Mouse (Mus musculus) C2C12 (cell line): ENCODE results near the gene Rassf4. TPM values are rescaled to one million over a fixed set of nuclear protein-coding genes. Genes with fewer than 3 reads are reported as not detected.

Source experiments
- H3K27me3 ChIP-seq: one replicate; pipeline ENCODE4 v1.6.1; 2011; ENCODE audit not compliant: control insufficient read depth, insufficient read depth, insufficient read length
- H3K36me3 ChIP-seq: one replicate; pipeline ENCODE4 v1.6.1; 2011; ENCODE audit not compliant: control insufficient read depth, insufficient read depth
- H3K4me3 ChIP-seq: one replicate; pipeline ENCODE4 v1.5.1; 2011; ENCODE audit warnings: mild to moderate bottlenecking, control low read depth; ENCODE audit not compliant: poor library complexity, insufficient read depth, severe bottlenecking
- H3K79me2 ChIP-seq: one replicate; pipeline ENCODE4 v1.6.1; 2011; ENCODE audit not compliant: control insufficient read depth, insufficient read depth
- H3K79me3 ChIP-seq: one replicate; pipeline ENCODE4 v1.6.1; 2011; ENCODE audit warnings: low read depth, control low read depth
- H3ac ChIP-seq: one replicate; pipeline ENCODE3; 2011; ENCODE audit warnings: low read depth; ENCODE audit not compliant: control insufficient read depth, insufficient read length
- CEBPB ChIP-seq: IDR thresholded peaks from one replicate; pipeline ENCODE4 v1.6.1; 2011; ENCODE audit warnings: low read depth, mild to moderate bottlenecking, control low read depth, moderate library complexity
- CTCF ChIP-seq: IDR thresholded peaks from one replicate; pipeline ENCODE4 v1.5.1; 2011; ENCODE audit not compliant: control insufficient read depth, insufficient read depth, insufficient read length
- FOSL1 ChIP-seq: IDR thresholded peaks from one replicate; pipeline ENCODE4 v1.8.0; 2011; ENCODE audit warnings: mild to moderate bottlenecking, low read length; ENCODE audit not compliant: poor library complexity, insufficient read depth, severe bottlenecking
- MAX ChIP-seq: IDR thresholded peaks from one replicate; pipeline ENCODE4 v1.6.1; 2011; ENCODE audit warnings: mild to moderate bottlenecking, control low read depth
- MYOD1 ChIP-seq: IDR thresholded peaks from one replicate; pipeline ENCODE4 v1.6.1; 2011; ENCODE audit warnings: low read depth; ENCODE audit not compliant: control insufficient read depth, insufficient read length
- MYOG ChIP-seq: IDR thresholded peaks from one replicate; pipeline ENCODE4 v1.6.1; 2011; ENCODE audit not compliant: control insufficient read depth, insufficient read length; ENCODE audit errors: extremely low read depth
- USF1 ChIP-seq: IDR thresholded peaks from one replicate; pipeline ENCODE4 v1.6.1; 2011; ENCODE audit warnings: low read depth, mild to moderate bottlenecking, control low read depth, moderate library complexity
- polyA plus RNA-seq: library from polyadenylated mRNA; unstranded; fragments of >200 nt; fragmentation: generic; extraction: Trizol; gene quantifications from one replicate; pipeline ENCODE4 v1.2.1, GENCODE M21; 2012; ENCODE audit warnings: missing spikeins

The Rassf4 gene
- polyA plus RNA-seq, 1 experiment = 0.21 TPM

DNA sequence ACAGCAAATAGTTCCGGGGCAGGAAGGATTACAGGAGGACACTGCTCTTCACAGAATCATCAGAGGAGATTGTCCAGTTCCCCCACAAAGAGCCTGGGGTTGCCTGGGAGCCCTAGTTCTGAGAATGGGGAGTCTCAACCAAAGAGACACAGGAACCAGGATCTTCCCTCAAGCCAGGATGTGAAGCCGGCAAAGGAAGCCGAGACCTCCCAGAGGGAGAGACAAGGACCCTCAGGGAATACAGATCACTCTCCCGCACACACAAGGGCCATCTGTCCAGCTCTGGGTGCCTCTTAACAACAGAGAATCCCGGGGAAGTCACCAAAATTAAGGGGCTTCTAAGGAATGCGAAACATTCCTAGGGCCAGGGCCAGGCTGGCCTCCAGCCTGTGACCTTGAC, 3.6 kb upstream of the Rassf4 start:
- Histone ChIP-seq H3ac (no peak overlapping the region), H3K79me3 (no peaks in the 10 kb centered on the region), H3K36me3 (no peaks in the 10 kb centered on the region), H3K79me2 (no peaks in the 10 kb centered on the region), H3K4me3 (no peak overlapping the region), H3K27me3 (no peaks in the 10 kb centered on the region)
- TF ChIP-seq MYOD1 (no peak), CEBPB (no peak), MAX (no peak), USF1 (no peak)

DNA sequence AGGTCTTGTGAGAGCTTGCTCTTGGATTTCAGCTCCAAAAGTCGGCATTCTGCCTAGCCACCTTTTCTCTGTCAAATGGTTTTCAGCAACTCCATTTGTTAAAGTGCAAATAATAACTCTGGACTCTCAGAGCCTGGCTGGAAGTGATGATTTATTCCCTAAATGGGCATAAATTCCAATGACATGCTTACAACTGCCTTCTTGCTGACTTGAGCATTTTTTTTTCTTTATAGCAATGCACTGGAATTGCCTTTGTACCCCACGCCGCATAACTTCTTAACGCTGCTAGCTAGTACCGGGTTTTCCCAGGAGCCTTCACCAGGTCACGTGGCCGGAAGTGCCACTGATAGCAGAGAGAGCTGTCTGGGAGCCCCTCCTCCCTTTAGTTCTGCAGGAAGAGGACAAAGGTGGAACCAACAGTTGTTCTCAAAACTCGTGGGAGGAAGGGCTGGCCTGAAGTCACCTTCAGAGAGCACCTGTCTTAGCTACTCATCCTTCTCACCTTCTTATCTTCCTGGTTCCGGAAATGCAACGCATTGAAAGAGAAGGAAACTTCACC, 2.7 kb upstream of the Rassf4 start:
- no peak overlapping the region for H3ac ChIP-seq
- H3K36me3 ChIP-seq = no peaks in the 10 kb centered on the region
- no peaks in the 10 kb centered on the region for H3K79me2 ChIP-seq
- TF ChIP-seq MYOG (no peak), USF1 (no peak), MYOD1 (no peak)
- H3K79me3 ChIP-seq = no peaks in the 10 kb centered on the region
- no peak overlapping the region for H3K4me3 ChIP-seq
- H3K27me3 ChIP-seq = no peaks in the 10 kb centered on the region

DNA sequence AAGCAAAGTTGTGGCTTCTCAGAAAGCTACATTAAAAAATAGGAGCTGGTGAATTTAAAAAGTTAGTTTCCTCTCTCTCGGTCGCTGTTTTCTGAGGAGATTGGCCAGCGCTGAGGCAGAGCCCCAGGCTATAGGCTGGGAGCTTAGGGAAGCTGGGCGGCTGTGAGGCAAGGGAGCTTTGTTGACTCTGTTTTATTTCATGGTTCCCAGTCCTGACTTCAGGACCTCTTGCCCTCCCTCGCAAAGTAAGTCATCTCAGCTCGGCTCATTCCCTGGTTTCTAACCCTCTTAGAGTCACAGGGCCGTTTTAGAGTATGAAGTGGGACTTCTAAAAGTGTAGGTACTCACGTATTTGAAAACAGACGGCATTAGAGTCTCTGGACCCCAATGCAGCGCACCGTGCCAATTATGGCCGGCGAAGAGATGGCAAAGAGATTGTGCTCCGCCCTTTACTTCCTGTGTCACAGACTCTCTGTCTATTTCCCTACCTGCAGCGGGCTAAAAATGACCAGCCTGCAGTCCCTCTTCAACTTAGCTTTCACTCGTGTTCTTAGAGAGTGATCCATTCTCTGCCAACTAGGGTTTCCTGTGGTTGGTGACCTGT, 633 bp upstream of the Rassf4 start:
- Histone ChIP-seq H3K27me3 (no peaks in the 10 kb centered on the region), H3K79me3 (no peaks in the 10 kb centered on the region), H3K79me2 (no peaks in the 10 kb centered on the region), H3K4me3 (no peak overlapping the region), H3K36me3 (no peaks in the 10 kb centered on the region), H3ac (no peak overlapping the region)
- no peak for TF ChIP-seq FOSL1
- TF ChIP-seq MYOD1 = no peak
- TF ChIP-seq MYOG = no peak
- TF ChIP-seq MAX = no peak
- TF ChIP-seq CTCF = no peak
- TF ChIP-seq USF1 = no peak
- no peak for TF ChIP-seq CEBPB

DNA sequence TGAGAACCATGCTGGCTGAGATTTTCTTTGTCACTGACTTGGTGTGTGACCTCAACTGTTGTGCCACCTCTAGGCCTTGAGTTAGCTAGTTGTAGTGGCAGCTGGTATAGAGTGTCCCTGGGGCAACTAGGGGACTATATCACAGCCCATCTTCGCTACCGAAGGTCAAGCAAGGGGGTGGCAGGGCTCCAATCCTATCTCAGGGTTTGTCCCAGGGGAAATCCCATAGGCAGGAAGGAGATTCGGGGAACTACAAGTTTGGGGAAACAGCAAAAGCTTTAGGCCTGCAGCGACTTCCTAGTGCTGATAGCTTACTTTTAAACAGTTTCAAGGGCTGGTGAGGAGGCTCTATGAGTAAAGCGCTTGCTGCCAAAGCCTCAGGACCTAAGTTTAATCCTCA, 1.4 kb downstream of the Rassf4 start:
- H3K79me2 ChIP-seq = no peaks in the 10 kb centered on the region
- no peak overlapping the region for H3K4me3 ChIP-seq
- H3K36me3 ChIP-seq = no peaks in the 10 kb centered on the region
- H3K79me3 ChIP-seq = no peaks in the 10 kb centered on the region
- no peaks in the 10 kb centered on the region for H3K27me3 ChIP-seq
- TF ChIP-seq FOSL1 (no peak), MAX (no peak), CEBPB (no peak), MYOG (no peak), USF1 (no peak)
- H3ac ChIP-seq = no peak overlapping the region

DNA sequence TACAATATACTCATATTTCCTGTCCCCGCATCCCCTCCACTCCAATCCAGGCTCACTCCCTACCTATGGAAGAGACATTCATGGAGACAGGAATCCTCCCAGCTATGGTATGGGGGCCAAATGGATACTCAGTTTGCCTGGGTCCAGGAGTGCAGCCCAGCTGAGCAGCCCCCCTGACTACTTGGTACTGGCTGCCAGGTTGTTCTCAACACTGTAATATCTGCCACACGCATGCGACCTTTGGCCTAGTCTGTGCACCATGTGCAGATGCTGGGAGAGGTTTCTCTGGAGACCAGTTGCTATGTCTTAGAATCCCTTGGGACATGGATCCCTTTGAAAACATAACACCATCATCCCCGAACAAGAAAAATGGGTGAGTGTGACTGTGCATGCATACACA, 2.0 kb downstream of the Rassf4 start:
- Histone ChIP-seq H3K36me3 (no peaks in the 10 kb centered on the region), H3K4me3 (no peak overlapping the region), H3ac (no peak overlapping the region), H3K79me2 (no peaks in the 10 kb centered on the region), H3K27me3 (no peaks in the 10 kb centered on the region), H3K79me3 (no peaks in the 10 kb centered on the region)
- TF ChIP-seq USF1 (no peak), FOSL1 (no peak), MAX (no peak), MYOD1 (no peak), MYOG (no peak), CTCF (no peak), CEBPB (no peak)

DNA sequence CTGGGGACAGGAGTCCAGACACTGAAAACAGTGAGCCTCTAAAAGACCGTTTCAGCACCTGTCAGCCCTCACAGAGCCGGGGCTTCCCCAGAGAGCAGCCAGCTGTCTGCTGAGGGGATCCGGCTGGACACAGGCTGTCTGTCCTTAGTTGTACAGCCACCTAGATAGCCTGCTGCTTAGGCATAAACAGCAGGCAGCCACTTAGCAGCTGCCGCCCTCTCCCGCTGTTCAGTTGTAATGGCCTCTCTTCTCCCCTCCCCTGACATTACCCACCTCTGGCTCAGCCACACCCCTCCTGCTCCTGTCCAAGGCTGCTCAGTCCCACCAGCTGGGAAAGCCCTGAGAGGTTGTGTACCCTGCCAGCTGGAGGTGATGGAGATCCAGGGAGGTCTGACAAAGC, 2.7 kb downstream of the Rassf4 start:
- H3K27me3 ChIP-seq = no peaks in the 10 kb centered on the region
- H3K79me3 ChIP-seq = no peaks in the 10 kb centered on the region
- no peaks in the 10 kb centered on the region for H3K36me3 ChIP-seq
- no peaks in the 10 kb centered on the region for H3K79me2 ChIP-seq
- no peak for TF ChIP-seq USF1
- no peak overlapping the region for H3ac ChIP-seq
- H3K4me3 ChIP-seq = no peak overlapping the region

DNA sequence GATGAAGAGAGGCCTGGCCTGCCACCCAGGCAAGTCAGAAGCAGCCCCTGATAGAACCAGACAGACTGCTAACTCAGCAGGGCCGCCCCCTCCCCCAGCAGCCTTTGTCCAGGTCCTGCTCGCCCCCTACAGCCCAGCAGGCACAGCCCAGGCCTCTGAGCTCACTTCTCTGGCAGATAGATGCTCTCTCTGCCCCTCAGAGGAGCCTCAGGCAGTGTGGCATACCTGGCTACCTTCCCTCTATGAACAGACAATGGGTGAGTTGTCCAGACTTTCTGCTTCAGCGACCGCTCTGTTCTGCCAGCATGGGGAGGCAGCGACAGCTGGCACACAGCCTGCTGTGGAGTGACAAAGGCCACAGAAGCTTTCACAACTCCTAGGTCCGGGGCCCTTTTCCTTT, 3.6 kb downstream of the Rassf4 start:
- H3K79me3 ChIP-seq = no peaks in the 10 kb centered on the region
- no peaks in the 10 kb centered on the region for H3K27me3 ChIP-seq
- H3K36me3 ChIP-seq = no peaks in the 10 kb centered on the region
- H3K4me3 ChIP-seq = no peak overlapping the region
- H3ac ChIP-seq = no peak overlapping the region
- H3K79me2 ChIP-seq = no peaks in the 10 kb centered on the region
- TF ChIP-seq USF1 (no peak), MYOD1 (no peak), FOSL1 (no peak), CTCF (no peak), MYOG (no peak), CEBPB (no peak), MAX (no peak)
